Mouse (Mus musculus) intestine, embryonic 14.5 days (tissue): ENCODE measurements around the gene Prrx1. TPM values are rescaled to one million over a fixed set of nuclear protein-coding genes. Genes with fewer than 3 reads are reported as not detected.

Source experiments
- ATAC-seq: fragments of 200-750 bp; cut with Nextera tagmentation; replicated peaks from 2 replicates; pipeline ENCODE4 v1.8.0; 2017; ENCODE audit warnings: low read depth, moderate number of reproducible peaks, moderate TSS enrichment, moderate library complexity; ENCODE audit not compliant: low FRiP score, low TSS enrichment
- DNase-seq: peaks from one replicate; pipeline ENCODE4 v3.0.0-alpha.2; 2018; ENCODE audit warnings: low spot score
- H3K27ac ChIP-seq: fragments of 300-500 bp; sonication (generic); 2 replicates; pipeline ENCODE4 v1.5.1; 2014; ENCODE audit warnings: low read depth, mild to moderate bottlenecking, control low read depth
- H3K27me3 ChIP-seq: fragments of 300-500 bp; sonication (generic); replicated peaks from 2 replicates; pipeline ENCODE4 v1.6.1; 2014; ENCODE audit warnings: low read length, control low read depth; ENCODE audit not compliant: control insufficient read depth, insufficient read depth
- H3K36me3 ChIP-seq: fragments of 300-500 bp; sonication (generic); 2 replicates; pipeline ENCODE4 v1.6.1; 2014; ENCODE audit warnings: low read length, control low read depth; ENCODE audit not compliant: control insufficient read depth, insufficient read depth
- H3K4me1 ChIP-seq: fragments of 300-500 bp; sonication (generic); replicated peaks from 2 replicates; pipeline ENCODE4 v1.6.1; 2014; ENCODE audit warnings: low read length, control low read depth, mixed read lengths; ENCODE audit not compliant: control insufficient read depth, insufficient read depth
- H3K4me2 ChIP-seq: fragments of 300-500 bp; sonication (generic); 2 replicates; pipeline ENCODE4 v1.6.1; 2014; ENCODE audit warnings: low read length
- H3K4me3 ChIP-seq: fragments of 300-500 bp; sonication (generic); 2 replicates; pipeline ENCODE4 v1.5.1; 2014; ENCODE audit warnings: low read depth, low read length, control low read depth, mixed read lengths
- H3K9ac ChIP-seq: fragments of 300-500 bp; sonication (generic); 2 replicates; pipeline ENCODE4 v1.6.1; 2014; ENCODE audit warnings: mild to moderate bottlenecking, low read length
- H3K9me3 ChIP-seq: fragments of 300-500 bp; sonication (generic); 2 replicates; pipeline ENCODE4 v1.6.1; 2016; ENCODE audit warnings: low read length, control low read depth; ENCODE audit not compliant: control insufficient read depth
- WGBS: fragments of 180-500 bp; shearing (Covaris S2); extraction: QIAGEN DNeasy Blood & Tissue Kit; methylation state at CpG from one replicate; pipeline ENCODE4 v1.1.7; 2014; 5-methylcytosine and 5-hydroxymethylcytosine counted together
- polyA plus RNA-seq: library from polyadenylated mRNA; unstranded; fragments of >200 nt; fragmentation: Nextera tagmentation; extraction: Ambion mirVana; gene quantifications from 2 replicates; pipeline ENCODE4 v1.2.1, GENCODE M21; 2014

The Prrx1 gene
- polyA plus RNA-seq, 1 experiment from 2014 or later = 2.2 TPM

GRCm38 (mm10) chr1:163319669-163320571 lies 6.4 kb upstream of the Prrx1 start:
- ATAC-seq (no peak), DNase-seq (no peak)
- H3K4me1 ChIP-seq = 0 out of 2 replicates have a peak, but pooled peaks cover under 1% of the 10 kb centered on the region
- no peaks in the 10 kb centered on the region for H3K9me3 ChIP-seq
- H3K36me3 ChIP-seq = no peaks in the 10 kb centered on the region
- no peak overlapping the region for H3K4me3 ChIP-seq
- H3K9ac ChIP-seq = no peak overlapping the region
- peaks cover 19% of the 10 kb centered on the region for H3K27me3 ChIP-seq
- no peak overlapping the region for H3K4me2 ChIP-seq
- no peak overlapping the region for H3K27ac ChIP-seq
- 65% methylated on average over 3 of the region's 3 CpGs for WGBS

GRCm38 (mm10) chr1:163316920-163317319 lies 3.4 kb upstream of the Prrx1 start:
- DNase-seq = no peak
- Histone ChIP-seq H3K4me1 (peaks cover 14% of the 10 kb centered on the region), H3K4me3 (no peak overlapping the region), H3K9ac (no peak overlapping the region), H3K36me3 (no peaks in the 10 kb centered on the region), H3K4me2 (no peak overlapping the region), H3K27ac (no peak overlapping the region), H3K9me3 (no peaks in the 10 kb centered on the region), H3K27me3 (peaks cover 44% of the 10 kb centered on the region)
- WGBS = 14% methylated on average over 1 of the region's 1 CpGs
- no peak for ATAC-seq

GRCm38 (mm10) chr1:163314829-163315301 lies 1.4 kb upstream of the Prrx1 start:
- 2% methylated on average over 23 of the region's 23 CpGs for WGBS
- Histone ChIP-seq H3K9me3 (no peaks in the 10 kb centered on the region), H3K9ac (no peak overlapping the region), H3K4me1 (peaks cover 14% of the 10 kb centered on the region), H3K27me3 (peaks cover 65% of the 10 kb centered on the region), H3K27ac (no peak overlapping the region), H3K4me3 (peak overlapping the region; percentile 32; the same call in 1 of the 2 replicates), H3K4me2 (peak overlapping the region; percentile 63), H3K36me3 (no peaks in the 10 kb centered on the region)
- no peak for ATAC-seq
- peak; percentile 71 for DNase-seq

DNA sequence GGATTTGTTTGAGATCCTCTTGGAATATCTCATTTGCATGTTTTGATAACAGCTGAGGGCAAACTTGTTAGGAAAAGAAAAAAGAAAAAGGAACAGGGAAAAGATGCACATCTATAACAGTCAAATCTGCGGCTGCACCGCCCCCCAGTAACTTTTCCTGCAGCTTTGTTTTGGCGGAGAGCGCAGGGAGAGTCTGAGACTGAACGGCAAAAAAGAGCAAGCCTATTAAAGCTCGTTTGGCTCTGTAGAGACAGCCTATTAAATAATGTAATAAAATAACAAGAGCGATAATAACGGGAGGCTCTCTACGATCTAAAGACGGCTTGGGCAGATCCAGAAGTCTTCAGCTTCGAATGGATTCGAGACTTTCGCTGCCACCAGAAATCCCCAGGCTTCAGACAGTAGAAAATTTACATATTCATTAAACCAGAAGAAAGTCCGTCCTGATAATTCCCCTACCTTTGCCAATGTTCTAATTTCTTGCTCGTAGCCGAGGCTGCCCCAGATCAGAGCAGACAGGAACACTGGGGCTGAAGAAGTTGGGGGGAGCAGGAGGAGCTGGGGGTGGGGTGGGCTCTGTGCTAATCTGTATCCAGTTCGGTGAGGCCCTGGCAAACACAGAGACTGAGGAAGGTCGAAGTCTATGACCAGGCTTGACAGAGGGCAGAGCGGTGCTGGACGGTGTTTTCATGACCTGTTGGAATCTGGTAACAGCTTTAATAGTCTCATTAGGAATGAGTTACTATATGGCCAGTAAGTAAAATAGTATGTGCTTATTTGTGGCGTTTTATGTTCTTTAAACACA lies 613 bp upstream of the Prrx1 start:
- WGBS = under 1% methylated on average over 21 of the region's 21 CpGs
- Histone ChIP-seq H3K9ac (no peak overlapping the region), H3K4me2 (peak overlapping the region; percentile 63), H3K36me3 (no peaks in the 10 kb centered on the region), H3K9me3 (no peaks in the 10 kb centered on the region), H3K4me1 (peaks cover 14% of the 10 kb centered on the region), H3K27ac (no peak overlapping the region), H3K4me3 (peak overlapping the region; percentile 32), H3K27me3 (peaks cover 72% of the 10 kb centered on the region)
- no peak for ATAC-seq
- DNase-seq = peak; percentile 73

- H3K4me1 ChIP-seq = peaks cover 17% of the 10 kb centered on the region
- H3K9ac ChIP-seq = peak overlapping the region; percentile 31
- H3K36me3 ChIP-seq = no peaks in the 10 kb centered on the region
- no peak overlapping the region for H3K27ac ChIP-seq
- peak; percentile 72 for DNase-seq
- no peaks in the 10 kb centered on the region for H3K9me3 ChIP-seq
- peak overlapping the region; percentile 32 for H3K4me3 ChIP-seq
- peaks cover 92% of the 10 kb centered on the region for H3K27me3 ChIP-seq
- peak overlapping the region; percentile 63 for H3K4me2 ChIP-seq
- ATAC-seq = peak; percentile 53
- WGBS = under 1% methylated on average over 59 of the region's 59 CpGs
These were observed 1.4 kb downstream of the Prrx1 start for GRCm38 (mm10) chr1:163311861-163312811.

DNA sequence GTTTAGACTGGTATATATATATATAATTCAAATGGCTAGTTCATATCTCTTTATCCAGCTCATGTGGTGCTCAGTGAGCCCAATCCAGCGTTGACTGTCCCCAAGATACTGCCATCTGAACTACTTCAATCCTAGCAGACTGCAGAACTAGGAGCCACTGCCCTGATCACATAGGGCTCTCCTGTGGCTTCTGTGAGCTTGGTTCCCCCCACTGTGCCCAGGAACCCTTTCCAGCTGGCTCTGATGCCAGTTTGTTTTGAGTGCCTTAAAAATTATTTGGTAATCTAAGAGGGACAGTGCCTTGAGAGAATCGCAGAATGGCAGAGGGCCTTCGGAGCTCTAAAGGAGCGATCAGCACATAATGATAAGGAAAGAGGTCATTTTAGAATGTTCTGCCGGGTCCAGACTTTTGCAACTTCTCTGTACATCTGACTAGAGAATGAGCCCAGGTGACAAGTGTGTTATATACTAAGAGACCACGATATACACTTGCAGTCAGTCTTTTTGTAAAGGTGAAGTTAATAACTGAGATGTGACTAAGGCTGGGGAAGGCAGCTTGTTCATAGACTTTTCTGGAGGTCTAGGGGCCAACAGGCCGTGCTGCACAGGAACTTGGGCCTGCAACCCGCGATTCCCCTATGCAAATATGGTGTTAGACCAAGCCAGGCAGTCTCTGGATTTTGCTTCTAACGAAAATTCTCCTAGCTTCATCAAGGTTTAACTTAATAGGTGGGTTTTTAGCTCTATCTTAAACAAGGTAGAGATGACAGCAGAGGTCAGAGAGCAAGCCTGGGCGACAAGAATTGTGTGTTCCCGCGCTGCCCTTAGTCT lies 2.3 kb downstream of the Prrx1 start:
- no peaks in the 10 kb centered on the region for H3K36me3 ChIP-seq
- peaks cover 17% of the 10 kb centered on the region for H3K4me1 ChIP-seq
- H3K9ac ChIP-seq = peak overlapping the region; percentile 31
- peak overlapping the region; percentile 32 for H3K4me3 ChIP-seq
- no peak overlapping the region for H3K27ac ChIP-seq
- peak overlapping the region; percentile 63 for H3K4me2 ChIP-seq
- peaks cover 95% of the 10 kb centered on the region for H3K27me3 ChIP-seq
- peak; percentile 61 for DNase-seq
- ATAC-seq = no peak
- H3K9me3 ChIP-seq = no peaks in the 10 kb centered on the region
- WGBS = 13% methylated on average over 13 of the region's 13 CpGs

DNA sequence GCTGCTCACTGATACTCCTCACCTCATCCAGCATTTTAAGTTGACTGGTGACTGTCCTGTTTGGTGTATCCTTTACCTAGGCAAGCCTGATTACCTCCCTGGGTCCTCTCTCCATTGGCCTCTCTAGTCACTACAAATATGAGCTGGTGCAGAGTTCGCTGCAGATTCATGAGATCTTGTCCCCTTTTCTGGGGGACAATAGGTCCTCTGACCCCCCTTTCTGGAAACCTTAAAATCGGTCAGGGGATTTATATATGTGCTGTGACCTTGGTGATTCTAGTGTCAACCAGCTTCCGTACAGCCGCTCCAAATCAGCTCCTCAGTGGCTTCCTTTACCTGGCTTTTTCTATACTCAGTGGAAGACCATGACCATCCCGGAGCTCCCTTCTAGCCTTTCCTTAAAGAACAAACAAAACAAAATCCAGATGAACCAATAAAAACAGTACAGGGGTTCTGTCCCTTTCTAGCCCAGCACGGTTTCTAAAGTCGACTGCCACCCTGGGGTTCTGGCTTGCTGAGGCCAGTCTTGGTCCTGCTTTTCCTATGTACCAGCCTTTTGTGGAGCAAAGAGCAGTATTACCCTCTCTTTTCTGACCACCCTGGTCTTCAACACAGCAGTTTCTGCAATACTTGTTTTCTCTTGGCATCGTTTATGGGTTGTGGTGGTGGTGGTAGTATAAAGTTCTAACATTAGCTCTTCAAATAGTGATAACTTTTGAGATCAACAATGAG lies 3.3 kb downstream of the Prrx1 start:
- DNase-seq = peak; percentile 58
- Histone ChIP-seq H3K4me2 (no peak overlapping the region), H3K9me3 (no peaks in the 10 kb centered on the region), H3K4me3 (no peak overlapping the region), H3K4me1 (peaks cover 17% of the 10 kb centered on the region), H3K27me3 (peaks cover 85% of the 10 kb centered on the region), H3K27ac (no peak overlapping the region), H3K9ac (no peak overlapping the region), H3K36me3 (no peaks in the 10 kb centered on the region)
- no peak for ATAC-seq
- WGBS = 14% methylated on average over 8 of the region's 8 CpGs
